Mouse (Mus musculus): ENCODE measurements at regions not wholly inside any gene's neighbourhood (a gene's known extent, or its start where the extent isn't known, plus 50 kb on each side); places are given as distances from the start of the nearest gene placed in this dataset.

GRCm38 (mm10) chr12:35216725-35217124 is 169.7 kb downstream of the Snx13 start:
- TF ChIP-seq CTCF (IDR thresholded peaks at IDR 0.05; ENCODE audit: control insufficient read depth, insufficient read depth, low read length) (no peak), POLR2A (IDR thresholded peaks at IDR 0.05; ENCODE audit: borderline replicate concordance, control insufficient read depth, low read depth, low read length) (no peak)

Measured in bone marrow, adult 2 months (tissue).